Mouse (Mus musculus): ENCODE measurements around the gene Frmpd3. TPM values are rescaled to one million over a fixed set of nuclear protein-coding genes. Genes with fewer than 3 reads are reported as not detected.

The Frmpd3 gene
- polyA plus RNA-seq, 1 experiment, result 0.02 TPM

DNA sequence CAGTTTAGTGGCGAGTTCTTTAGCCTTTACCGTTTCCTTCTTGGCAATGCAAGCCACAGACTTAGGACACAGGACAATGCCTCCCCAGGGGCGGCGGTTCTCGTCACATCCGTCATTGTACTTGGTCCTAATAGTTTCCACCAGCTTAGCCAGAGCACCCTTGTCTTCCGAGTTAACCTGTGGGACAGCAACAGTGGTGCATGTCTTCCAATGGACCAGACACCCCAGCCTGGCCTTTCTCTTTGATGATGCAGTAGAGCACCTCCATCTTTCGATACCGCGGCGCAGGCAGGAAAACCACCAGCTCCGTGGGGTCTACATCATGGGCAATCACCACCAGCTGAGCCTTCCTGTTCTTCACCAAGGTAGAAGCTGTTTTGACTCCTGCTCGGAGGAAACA, 103.5 kb downstream of the Frmpd3 start:
- DNase-seq (ENCODE audit: low read depth in 1 of 2, low spot score in 2 of 2), result no peak
- Histone ChIP-seq H3K4me1 (ENCODE audit: control insufficient read depth, insufficient read depth, insufficient read length) (no peaks in the 10 kb centered on the region), H3K36me3 (ENCODE audit: control insufficient read depth, insufficient read depth, low read length) (no peaks in the 10 kb centered on the region), H3K4me3 (ENCODE audit: extremely low read depth, insufficient read depth, insufficient read length) (no peak overlapping the region), H3K27me3 (ENCODE audit: control insufficient read depth, insufficient read depth, low read length) (no peaks in the 10 kb centered on the region), H3K27ac (ENCODE audit: insufficient read depth, low read length) (no peak overlapping the region)
- TF ChIP-seq POLR2A (IDR thresholded peaks at IDR 0.05; ENCODE audit: low read depth, low read length) (no peak), CTCF (IDR thresholded peaks at IDR 0.05; ENCODE audit: extremely low read depth, insufficient read depth, insufficient read length, insufficient replicate concordance) (no peak)
- 73% methylated on average over 13 of the region's 13 CpGs for WGBS

DNA sequence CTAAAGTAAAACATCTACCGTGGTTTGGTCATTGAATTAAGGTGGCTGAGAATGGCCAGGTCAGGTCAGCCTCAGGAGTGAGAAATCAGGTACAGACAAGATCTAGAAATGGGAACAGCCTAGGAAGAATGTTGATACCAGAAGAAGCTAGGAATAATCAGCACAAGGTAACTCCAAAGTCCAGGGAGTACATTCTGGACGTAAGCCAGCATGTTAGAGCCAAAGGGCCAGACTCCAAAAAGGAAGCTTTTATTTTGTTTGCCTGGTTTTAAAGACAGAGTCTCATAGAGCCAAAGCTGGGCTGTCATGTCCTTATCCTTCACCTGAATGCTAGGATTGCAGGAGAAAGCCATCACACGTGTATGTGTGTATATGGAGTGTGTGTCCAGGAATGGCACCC, 108.0 kb downstream of the Frmpd3 start:
- Histone ChIP-seq H3K4me3 (ENCODE audit: extremely low read depth, insufficient read depth, insufficient read length) (no peak overlapping the region), H3K27ac (ENCODE audit: insufficient read depth, low read length) (no peak overlapping the region), H3K27me3 (ENCODE audit: control insufficient read depth, insufficient read depth, low read length) (no peaks in the 10 kb centered on the region), H3K36me3 (ENCODE audit: control insufficient read depth, insufficient read depth, low read length) (no peaks in the 10 kb centered on the region), H3K4me1 (ENCODE audit: control insufficient read depth, insufficient read depth, insufficient read length) (no peaks in the 10 kb centered on the region)
- no peak for DNase-seq (ENCODE audit: low read depth in 1 of 2, low spot score in 2 of 2)
- TF ChIP-seq CTCF (IDR thresholded peaks at IDR 0.05; ENCODE audit: extremely low read depth, insufficient read depth, insufficient read length, insufficient replicate concordance) (no peak), POLR2A (IDR thresholded peaks at IDR 0.05; ENCODE audit: low read depth, low read length) (no peak)
- WGBS, result 83% methylated on average over 3 of the region's 3 CpGs

DNA sequence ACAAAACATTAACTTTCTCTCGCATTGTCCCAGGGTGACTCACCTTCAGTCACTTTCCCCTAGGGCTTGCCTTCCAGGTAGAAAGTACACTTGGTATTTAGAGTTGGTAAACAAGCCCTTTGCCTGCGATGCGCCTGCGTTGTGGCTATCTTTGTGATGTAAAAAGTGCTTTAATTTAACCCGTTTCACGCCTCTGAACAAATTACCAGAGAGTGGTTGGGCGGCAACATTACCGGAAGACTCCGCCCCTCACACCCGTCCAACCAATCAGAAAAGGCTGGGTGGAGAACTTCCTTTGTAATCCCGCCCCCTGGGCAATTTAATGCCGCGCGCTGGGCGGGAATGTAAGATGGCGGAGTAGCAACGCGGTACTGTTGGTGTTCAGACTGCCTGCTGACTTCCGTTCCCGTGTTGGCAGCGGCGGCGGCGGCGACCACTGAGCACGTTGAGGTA, 114.2 kb downstream of the Frmpd3 start, which contains the start of gene Prps1:
Prps1 (plus strand) TSS at position 335 of the 453 bp plus-strand sequence.
- DNase-seq (ENCODE audit: low read depth in 1 of 2, low spot score in 2 of 2), result peak; percentile 78 to 83
- Histone ChIP-seq H3K36me3 (ENCODE audit: control insufficient read depth, insufficient read depth, low read length) (no peaks in the 10 kb centered on the region), H3K4me1 (ENCODE audit: control insufficient read depth, insufficient read depth, insufficient read length) (no peaks in the 10 kb centered on the region), H3K27ac (ENCODE audit: insufficient read depth, low read length) (peak within 1 kb of the TSS; percentile 67), H3K4me3 (ENCODE audit: extremely low read depth, insufficient read depth, insufficient read length) (peak within 1 kb of the TSS; percentile 95), H3K27me3 (ENCODE audit: control insufficient read depth, insufficient read depth, low read length) (no peaks in the 10 kb centered on the region)
- 35% methylated on average over 26 of the region's 26 CpGs for WGBS
- TF ChIP-seq POLR2A (IDR thresholded peaks at IDR 0.05; ENCODE audit: low read depth, low read length), result peak; percentile 65
- no peak for TF ChIP-seq CTCF (IDR thresholded peaks at IDR 0.05; ENCODE audit: extremely low read depth, insufficient read depth, insufficient read length, insufficient replicate concordance)

DNA sequence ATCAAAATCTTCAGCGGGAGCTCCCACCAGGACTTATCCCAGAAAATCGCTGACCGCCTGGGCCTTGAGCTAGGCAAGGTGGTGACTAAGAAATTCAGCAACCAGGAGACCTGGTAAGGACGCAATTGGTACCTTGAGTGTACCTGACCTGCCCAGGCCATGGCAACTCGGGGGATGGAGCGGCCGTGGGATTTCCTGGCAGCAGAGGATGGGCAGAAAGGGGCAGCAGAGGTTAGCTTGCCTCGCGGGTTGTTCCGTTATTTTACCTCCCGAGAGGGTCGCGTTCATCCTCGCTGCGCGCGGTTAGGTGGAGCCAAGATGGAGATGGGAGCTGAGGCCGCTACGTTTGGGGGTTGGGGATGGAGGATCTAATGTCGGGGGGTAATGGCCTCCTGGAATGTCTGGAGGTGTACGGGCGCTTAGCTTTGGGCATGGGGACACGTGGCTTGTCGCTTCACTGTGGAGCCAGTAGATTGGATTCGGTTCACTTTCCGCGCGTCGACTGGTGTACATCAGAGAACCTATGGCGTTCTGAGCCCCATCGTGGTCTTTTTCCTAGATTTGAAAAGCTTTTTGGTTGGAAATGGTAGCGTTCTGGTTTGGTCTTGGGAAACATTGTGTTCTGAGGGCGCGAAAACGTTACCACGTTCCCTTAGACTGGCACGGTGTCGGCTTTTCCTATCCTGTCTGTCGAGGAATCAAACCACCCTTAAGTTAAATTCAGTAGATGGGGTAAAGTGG, 114.9 kb downstream of the Frmpd3 start:
- Histone ChIP-seq H3K27ac (ENCODE audit: insufficient read depth, low read length) (peak overlapping the region; percentile 67), H3K27me3 (ENCODE audit: control insufficient read depth, insufficient read depth, low read length) (no peaks in the 10 kb centered on the region), H3K4me1 (ENCODE audit: control insufficient read depth, insufficient read depth, insufficient read length) (no peaks in the 10 kb centered on the region), H3K4me3 (ENCODE audit: extremely low read depth, insufficient read depth, insufficient read length) (peak overlapping the region; percentile 95), H3K36me3 (ENCODE audit: control insufficient read depth, insufficient read depth, low read length) (no peaks in the 10 kb centered on the region)
- DNase-seq (ENCODE audit: low read depth in 1 of 2, low spot score in 2 of 2), result peak in 1 of 2 experiments; percentile 4
- TF ChIP-seq POLR2A (IDR thresholded peaks at IDR 0.05; ENCODE audit: low read depth, low read length) (no peak), CTCF (IDR thresholded peaks at IDR 0.05; ENCODE audit: extremely low read depth, insufficient read depth, insufficient read length, insufficient replicate concordance) (no peak)
- 31% methylated on average over 39 of the region's 39 CpGs for WGBS

- H3K27me3 ChIP-seq (ENCODE audit: control insufficient read depth, insufficient read depth, low read length), result no peaks in the 10 kb centered on the region
- H3K27ac ChIP-seq (ENCODE audit: insufficient read depth, low read length), result no peak overlapping the region
- no peak for DNase-seq (ENCODE audit: low read depth in 1 of 2, low spot score in 2 of 2)
- TF ChIP-seq CTCF (IDR thresholded peaks at IDR 0.05; ENCODE audit: extremely low read depth, insufficient read depth, insufficient read length, insufficient replicate concordance), result no peak
- no peak for TF ChIP-seq POLR2A (IDR thresholded peaks at IDR 0.05; ENCODE audit: low read depth, low read length)
- peak overlapping the region; percentile 95 for H3K4me3 ChIP-seq (ENCODE audit: extremely low read depth, insufficient read depth, insufficient read length)
- 31% methylated on average over 12 of the region's 12 CpGs for WGBS
- H3K4me1 ChIP-seq (ENCODE audit: control insufficient read depth, insufficient read depth, insufficient read length), result no peaks in the 10 kb centered on the region
- H3K36me3 ChIP-seq (ENCODE audit: control insufficient read depth, insufficient read depth, low read length), result no peaks in the 10 kb centered on the region
Measured at GRCm38 (mm10) chrX:140457502-140457901, 115.4 kb downstream of the Frmpd3 start.

DNA sequence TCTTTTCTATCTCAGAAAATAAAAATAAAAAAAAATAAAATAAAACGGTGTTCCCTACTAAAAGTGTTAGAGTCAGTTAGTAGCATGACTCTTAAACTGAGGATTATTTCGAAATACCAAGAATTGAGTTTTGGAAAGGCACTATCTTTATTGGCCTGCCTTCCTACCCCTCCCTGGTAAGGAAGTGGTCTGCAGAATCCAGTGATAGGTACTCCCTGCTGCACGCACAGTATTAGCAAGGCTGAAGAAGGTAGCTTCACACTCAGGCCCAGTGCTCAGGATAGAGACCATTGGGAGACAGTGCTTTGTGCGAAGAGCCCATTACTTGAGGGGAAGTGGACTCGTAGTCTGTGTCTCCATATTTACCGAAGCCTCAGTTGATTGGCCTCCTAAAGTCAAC, 136.2 kb downstream of the Frmpd3 start:
- H3K4me3 ChIP-seq (ENCODE audit: extremely low read depth, insufficient read depth, insufficient read length), result no peak overlapping the region
- H3K27me3 ChIP-seq (ENCODE audit: control insufficient read depth, insufficient read depth, low read length), result no peaks in the 10 kb centered on the region
- TF ChIP-seq CTCF (IDR thresholded peaks at IDR 0.05; ENCODE audit: extremely low read depth, insufficient read depth, insufficient read length, insufficient replicate concordance), result no peak
- TF ChIP-seq POLR2A (IDR thresholded peaks at IDR 0.05; ENCODE audit: low read depth, low read length), result no peak
- H3K4me1 ChIP-seq (ENCODE audit: control insufficient read depth, insufficient read depth, insufficient read length), result no peaks in the 10 kb centered on the region
- no peaks in the 10 kb centered on the region; the same call in 1 of the 2 replicates for H3K36me3 ChIP-seq (ENCODE audit: control insufficient read depth, insufficient read depth, low read length)
- no peak for DNase-seq (ENCODE audit: low read depth in 1 of 2, low spot score in 2 of 2)
- no peak overlapping the region for H3K27ac ChIP-seq (ENCODE audit: insufficient read depth, low read length)
- 83% methylated on average over 6 of the region's 6 CpGs for WGBS

DNA sequence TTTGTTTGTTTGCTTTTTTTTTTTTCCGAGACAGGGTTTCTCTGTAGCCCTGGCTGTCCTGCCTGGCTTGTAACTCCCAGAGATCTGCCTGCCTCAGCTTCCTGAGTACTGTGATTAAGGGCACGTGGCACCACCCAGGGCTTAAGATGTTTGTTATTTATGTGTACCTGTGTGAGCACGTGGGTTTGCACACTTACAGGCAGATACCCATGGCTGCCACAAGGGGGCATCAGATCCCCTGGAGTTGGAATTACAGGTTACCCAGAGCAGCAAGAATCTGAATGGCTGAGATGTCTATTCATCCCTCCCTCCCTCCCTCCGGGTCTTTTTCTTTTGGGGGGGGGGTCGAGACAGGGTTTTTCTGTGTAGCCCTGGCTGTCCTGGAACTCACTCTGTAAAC, 137.1 kb downstream of the Frmpd3 start:
- H3K4me3 ChIP-seq (ENCODE audit: extremely low read depth, insufficient read depth, insufficient read length), result no peak overlapping the region
- H3K36me3 ChIP-seq (ENCODE audit: control insufficient read depth, insufficient read depth, low read length), result no peaks in the 10 kb centered on the region; the same call in 1 of the 2 replicates
- peak; percentile 35 to 55 for DNase-seq (ENCODE audit: low read depth in 1 of 2, low spot score in 2 of 2)
- 44% methylated on average over 5 of the region's 5 CpGs for WGBS
- H3K27me3 ChIP-seq (ENCODE audit: control insufficient read depth, insufficient read depth, low read length), result no peaks in the 10 kb centered on the region
- TF ChIP-seq POLR2A (IDR thresholded peaks at IDR 0.05; ENCODE audit: low read depth, low read length) (no peak), CTCF (IDR thresholded peaks at IDR 0.05; ENCODE audit: extremely low read depth, insufficient read depth, insufficient read length, insufficient replicate concordance) (peak; percentile 48; the same call in 1 of the 2 replicates)
- H3K4me1 ChIP-seq (ENCODE audit: control insufficient read depth, insufficient read depth, insufficient read length), result no peaks in the 10 kb centered on the region
- H3K27ac ChIP-seq (ENCODE audit: insufficient read depth, low read length), result no peak overlapping the region

Other genes with a start within 250 kb of the Frmpd3 start
- gene Prps1, start 114.3 kb downstream of the Frmpd3 start, polyA plus RNA-seq (2012; rRNA removed), result 5.5 and 6.2 TPM in 2 replicates